In the genomic region with DNA sequence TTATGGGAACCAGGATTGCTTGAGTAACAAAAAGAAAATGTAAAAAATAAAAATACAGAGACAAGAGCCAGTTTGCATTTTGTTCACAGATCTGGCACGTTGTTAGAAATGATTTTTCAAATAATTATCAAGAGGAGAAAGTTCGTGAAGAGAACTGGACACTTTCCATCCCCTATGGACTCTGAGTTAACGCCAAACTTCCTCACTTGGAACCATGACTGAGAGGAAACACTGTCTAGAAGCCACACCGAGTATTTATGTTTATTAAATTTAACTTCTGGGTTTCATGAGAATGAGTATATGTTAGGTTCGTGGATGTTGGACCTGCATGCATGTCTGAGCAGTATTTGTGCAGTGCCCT, we compare ENCODE assay signal across 23 mouse cellular contexts.
A peak's percentile ranks its signal among the peaks of the same experiment; 100 is the strongest.
DNase-seq lines count a peak whose midpoint lies in the region; ATAC-seq and TF ChIP-seq lines count a peak whose summit lies in the region.
"Had no signal": no experiment of that assay in that cellular context is flagged by ENCODE, and none has a peak within 500 bp of the region (broad histone marks: within the 10 kb centered on the region; RNA-seq: fewer than 3 reads in every experiment).

No protein-coding gene starts in this region.

- no peak overlapping the region for H3K4me2 ChIP-seq in heart, embryonic 16.5 days (ENCODE audit: low read depth, low read length)
- H3K4me2 ChIP-seq in lung, embryonic 14.5 days, result no peak overlapping the region
- H3K4me2 ChIP-seq in embryonic facial prominence, embryonic 15.5 days (replicated peaks), result no peak overlapping the region
- H3K4me2 ChIP-seq: embryonic facial prominence, embryonic 13.5 days; heart, embryonic 12.5 days; hindbrain, embryonic 12.5 days had no signal

- DNase-seq in heart, adult 2 months, result no peak
- DNase-seq in lung, embryonic 14.5 days, result peak; percentile 43
- DNase-seq in lung, postnatal 4 days, result no peak
- DNase-seq in adipocyte (ENCODE audit: low spot score), result peak; percentile 52
- DNase-seq in right cerebral cortex, adult 2 months (ENCODE audit: low spot score in 2 of 2), result no peak
- DNase-seq: adrenal gland, adult 8-10 months; adrenal gland, postnatal 36 days; cerebellum, adult 9-10 months; cerebellum, postnatal 25 days; gastrocnemius, adult 2 months; gastrocnemius, postnatal 25 days; heart, postnatal 10 days; heart, postnatal 4 days had no signal

- H3K9ac ChIP-seq in heart, embryonic 16.5 days (ENCODE audit: low read length), result no peak overlapping the region
- H3K9ac ChIP-seq in heart, adult 2 months (ENCODE audit: low read depth, low read length), result no peak overlapping the region
- no peak overlapping the region for H3K9ac ChIP-seq in lung, embryonic 14.5 days
- no peak overlapping the region for H3K9ac ChIP-seq in embryonic facial prominence, embryonic 15.5 days
- H3K9ac ChIP-seq: embryonic facial prominence, embryonic 13.5 days; heart, embryonic 12.5 days; hindbrain, embryonic 12.5 days had no signal

- H3K4me1 ChIP-seq in heart, embryonic 16.5 days (ENCODE audit: control insufficient read depth, insufficient read depth, low read length), result peaks cover 5% of the 10 kb centered on the region; the same call in 1 of the 2 replicates
- H3K4me1 ChIP-seq in heart, adult 2 months (ENCODE audit: control insufficient read depth, insufficient read depth, low read length), result no peaks in the 10 kb centered on the region; the same call in 1 of the 2 replicates
- H3K4me1 ChIP-seq in lung, embryonic 14.5 days (ENCODE audit: insufficient read depth), result no peaks in the 10 kb centered on the region
- H3K4me1 ChIP-seq in embryonic facial prominence, embryonic 15.5 days, result peaks cover 13% of the 10 kb centered on the region

- no peak for ATAC-seq in heart, embryonic 16.5 days (replicated peaks; ENCODE audit: extremely low read depth, insufficient read depth, low FRiP score)
- ATAC-seq in lung, embryonic 14.5 days (ENCODE audit: insufficient read depth), result no peak
- ATAC-seq in embryonic facial prominence, embryonic 15.5 days (ENCODE audit: insufficient number of reproducible peaks, low FRiP score, low TSS enrichment, low read depth), result no peak
- ATAC-seq: forebrain, embryonic 14.5 days; hindbrain, embryonic 16.5 days; inflammation-experienced regulatory T-cells, adult 6 months had no signal

- peak overlapping the region; percentile 31 for H3K27ac ChIP-seq in heart, embryonic 16.5 days (ENCODE audit: low read length)
- no peak overlapping the region for H3K27ac ChIP-seq in heart, adult 2 months
- H3K27ac ChIP-seq in lung, embryonic 14.5 days (ENCODE audit: low read depth), result peak overlapping the region; percentile 73; the same call in 1 of the 2 replicates
- H3K27ac ChIP-seq in embryonic facial prominence, embryonic 15.5 days (replicated peaks), result 0 out of 2 replicates have a peak overlapping the region, but pooled peaks have one; percentile 34
- H3K27ac ChIP-seq: embryonic facial prominence, embryonic 13.5 days; forebrain, embryonic 10.5 days; gastrocnemius, adult 2 months; hindbrain, embryonic 12.5 days had no signal

- H3K79me2 ChIP-seq in heart, adult 2 months (replicated peaks; ENCODE audit: control insufficient read depth, insufficient read depth, low read length), result no peaks in the 10 kb centered on the region

- no peak for TF ChIP-seq POLR2A in heart, adult 2 months (IDR thresholded peaks at IDR 0.05; ENCODE audit: insufficient read depth, low read depth, low read length)

- 68% methylated on average over 5 of the region's 5 CpGs for WGBS in heart, embryonic 16.5 days
- WGBS in heart, adult 2 months, result 66% methylated on average over 5 of the region's 5 CpGs
- WGBS in lung, embryonic 14.5 days, result 56% methylated on average over 5 of the region's 5 CpGs
- WGBS in embryonic facial prominence, embryonic 15.5 days, result 58% methylated on average over 5 of the region's 5 CpGs

- no peaks in the 10 kb centered on the region for H3K9me3 ChIP-seq in heart, embryonic 16.5 days (replicated peaks; ENCODE audit: control insufficient read depth, low read length)
- H3K9me3 ChIP-seq in lung, embryonic 14.5 days (ENCODE audit: low read depth, low read length), result no peaks in the 10 kb centered on the region
- no peaks in the 10 kb centered on the region for H3K9me3 ChIP-seq in embryonic facial prominence, embryonic 15.5 days (replicated peaks)
- H3K9me3 ChIP-seq: embryonic facial prominence, embryonic 13.5 days; forebrain, embryonic 10.5 days; hindbrain, embryonic 12.5 days had no signal

- H3K4me3 ChIP-seq in heart, embryonic 16.5 days (ENCODE audit: low read length), result no peak overlapping the region
- no peak overlapping the region for H3K4me3 ChIP-seq in heart, adult 2 months
- no peak overlapping the region for H3K4me3 ChIP-seq in lung, embryonic 14.5 days (ENCODE audit: low read depth, low read length)
- H3K4me3 ChIP-seq in embryonic facial prominence, embryonic 15.5 days (replicated peaks), result no peak overlapping the region
- H3K4me3 ChIP-seq: embryonic facial prominence, embryonic 13.5 days; erythroblast, embryonic 14.5 days; forebrain, embryonic 10.5 days; gastrocnemius, adult 2 months; heart, embryonic 12.5 days; hindbrain, embryonic 12.5 days had no signal

- intact Hi-C loops in heart, adult 2 months (cut with DNase I), result no loop called here

- no peak for TF ChIP-seq CTCF in heart, adult 2 months (IDR thresholded peaks at IDR 0.05)
- no peak for TF ChIP-seq CTCF in lung, embryonic 14.5 days (IDR thresholded peaks at IDR 0.05; ENCODE audit: low read depth)

- TF ChIP-seq EP300 in heart, adult 2 months (IDR thresholded peaks at IDR 0.05; ENCODE audit: insufficient read depth, low read depth, low read length), result no peak

- H3K36me3 ChIP-seq in heart, embryonic 16.5 days (ENCODE audit: control insufficient read depth, insufficient read depth), result no peaks in the 10 kb centered on the region
- H3K36me3 ChIP-seq in heart, adult 2 months (ENCODE audit: control insufficient read depth, insufficient read depth, low read length), result no peaks in the 10 kb centered on the region
- no peaks in the 10 kb centered on the region for H3K36me3 ChIP-seq in lung, embryonic 14.5 days (ENCODE audit: insufficient read depth)
- no peaks in the 10 kb centered on the region for H3K36me3 ChIP-seq in embryonic facial prominence, embryonic 15.5 days
- H3K36me3 ChIP-seq: embryonic facial prominence, embryonic 13.5 days; forebrain, embryonic 10.5 days; heart, embryonic 12.5 days; hindbrain, embryonic 12.5 days had no signal

- no peaks in the 10 kb centered on the region for H3K27me3 ChIP-seq in heart, embryonic 16.5 days (ENCODE audit: control insufficient read depth, insufficient read depth, low read length)
- no peaks in the 10 kb centered on the region for H3K27me3 ChIP-seq in heart, adult 2 months (ENCODE audit: control insufficient read depth, insufficient read depth, low read length)
- no peaks in the 10 kb centered on the region for H3K27me3 ChIP-seq in lung, embryonic 14.5 days (ENCODE audit: insufficient read depth, low read length)
- no peaks in the 10 kb centered on the region for H3K27me3 ChIP-seq in embryonic facial prominence, embryonic 15.5 days
- H3K27me3 ChIP-seq: embryonic facial prominence, embryonic 13.5 days; heart, embryonic 12.5 days; hindbrain, embryonic 12.5 days had no signal

Comparison
In these comparisons a context has a peak if more than half of its experiments do, and no peak if none do; other contexts are left out.
1. DNase-seq: peak in lung, embryonic 14.5 days (single experiment) and adipocyte (single experiment); none in heart, adult 2 months (0 of 2), lung, postnatal 4 days (0 of 2) and right cerebral cortex, adult 2 months (0 of 2).